Mouse (Mus musculus) limb, embryonic 11.5 days (tissue): ENCODE measurements at regions not wholly inside any gene's neighbourhood (a gene's known extent, or its start where the extent isn't known, plus 50 kb on each side); places are given as distances from the start of the nearest gene placed in this dataset.

Experiments used
- ATAC-seq: fragments of 200-750 bp; cut with Nextera tagmentation; 2 replicates; pipeline ENCODE4 v1.8.0; 2017; ENCODE audit warnings: low read depth; ENCODE audit not compliant: insufficient number of reproducible peaks, low FRiP score, low TSS enrichment
- DNase-seq: peaks from one replicate; pipeline ENCODE4 v3.0.0-alpha.2; 2015; ENCODE audit warnings: low spot score
- H3K27ac ChIP-seq: fragments of 300-500 bp; sonication (generic); replicated peaks from 2 replicates; pipeline ENCODE4 v1.5.1; 2014; ENCODE audit warnings: low read depth, mild to moderate bottlenecking, low read length
- H3K27me3 ChIP-seq: fragments of 300-500 bp; sonication (generic); 2 replicates; pipeline ENCODE4 v1.6.1; 2014; ENCODE audit warnings: mild to moderate bottlenecking, low read length, mixed read lengths; ENCODE audit not compliant: control insufficient read depth, insufficient read depth
- H3K36me3 ChIP-seq: fragments of 300-500 bp; sonication (generic); 2 replicates; pipeline ENCODE4 v1.6.1; 2014; ENCODE audit warnings: mild to moderate bottlenecking, low read length, moderate library complexity, mixed read lengths; ENCODE audit not compliant: control insufficient read depth, insufficient read depth
- H3K4me1 ChIP-seq: fragments of 300-500 bp; sonication (generic); 2 replicates; pipeline ENCODE4 v1.6.1; 2014; ENCODE audit warnings: low read length, mixed read lengths; ENCODE audit not compliant: control insufficient read depth, insufficient read depth
- H3K4me2 ChIP-seq: fragments of 300-500 bp; sonication (generic); 2 replicates; pipeline ENCODE4 v1.6.1; 2014; ENCODE audit warnings: low read depth, mild to moderate bottlenecking, moderate library complexity; ENCODE audit not compliant: severe bottlenecking
- H3K4me3 ChIP-seq: fragments of 300-500 bp; sonication (generic); 2 replicates; pipeline ENCODE4 v1.5.1; 2014; ENCODE audit warnings: low read depth, low read length
- H3K9ac ChIP-seq: fragments of 300-500 bp; sonication (generic); 2 replicates; pipeline ENCODE4 v1.6.1; 2014; ENCODE audit warnings: mild to moderate bottlenecking, low read length
- H3K9me3 ChIP-seq: fragments of 300-500 bp; sonication (generic); 2 replicates; pipeline ENCODE4 v1.6.1; 2016; ENCODE audit warnings: low read length; ENCODE audit not compliant: control insufficient read depth
- WGBS: fragments of 180-500 bp; shearing (Covaris S2); extraction: QIAGEN DNeasy Blood & Tissue Kit; methylation state at CpG from one replicate; pipeline ENCODE4 v1.1.7; 2014; 5-methylcytosine and 5-hydroxymethylcytosine counted together

- Histone ChIP-seq H3K9me3 (no peaks in the 10 kb centered on the region), H3K4me3 (no peak overlapping the region), H3K27me3 (no peaks in the 10 kb centered on the region), H3K4me2 (no peak overlapping the region), H3K4me1 (no peaks in the 10 kb centered on the region), H3K9ac (no peak overlapping the region), H3K27ac (no peak overlapping the region), H3K36me3 (no peaks in the 10 kb centered on the region)
- no peak for ATAC-seq
- 58% methylated on average over 8 of the region's 8 CpGs for WGBS
- DNase-seq = no peak
Measured at GRCm38 (mm10) chr10:100199090-100199690, 136.3 kb upstream of the Gm4301 start.

GRCm38 (mm10) chr10:100200431-100200830, 135.0 kb upstream of the Gm4301 start:
- ATAC-seq (no peak), DNase-seq (no peak)
- Histone ChIP-seq H3K4me3 (no peak overlapping the region), H3K4me2 (no peak overlapping the region), H3K27me3 (no peaks in the 10 kb centered on the region), H3K4me1 (no peaks in the 10 kb centered on the region), H3K27ac (no peak overlapping the region), H3K36me3 (no peaks in the 10 kb centered on the region), H3K9me3 (no peaks in the 10 kb centered on the region), H3K9ac (no peak overlapping the region)
- 38% methylated on average over 8 of the region's 8 CpGs for WGBS

GRCm38 (mm10) chr10:100206617-100207530, 128.6 kb upstream of the Gm4301 start:
- H3K4me1 ChIP-seq = no peaks in the 10 kb centered on the region
- no peaks in the 10 kb centered on the region for H3K27me3 ChIP-seq
- DNase-seq = no peak
- no peaks in the 10 kb centered on the region for H3K36me3 ChIP-seq
- H3K9ac ChIP-seq = no peak overlapping the region
- no peak overlapping the region for H3K27ac ChIP-seq
- no peak overlapping the region for H3K4me3 ChIP-seq
- WGBS = 80% methylated on average over 10 of the region's 10 CpGs
- no peaks in the 10 kb centered on the region for H3K9me3 ChIP-seq
- no peak for ATAC-seq
- no peak overlapping the region for H3K4me2 ChIP-seq

- H3K36me3 ChIP-seq = no peaks in the 10 kb centered on the region
- H3K27me3 ChIP-seq = no peaks in the 10 kb centered on the region
- no peak overlapping the region for H3K4me3 ChIP-seq
- DNase-seq = no peak
- H3K4me2 ChIP-seq = no peak overlapping the region
- H3K9me3 ChIP-seq = no peaks in the 10 kb centered on the region
- no peak overlapping the region for H3K9ac ChIP-seq
- no peak overlapping the region for H3K27ac ChIP-seq
- H3K4me1 ChIP-seq = no peaks in the 10 kb centered on the region
- WGBS = 55% methylated on average over 7 of the region's 7 CpGs
- ATAC-seq = no peak
Measured at GRCm38 (mm10) chr10:100210684-100211083, 124.8 kb upstream of the Gm4301 start.

GRCm38 (mm10) chr10:100224459-100225097, 110.9 kb upstream of the Gm4301 start:
- Histone ChIP-seq H3K36me3 (no peaks in the 10 kb centered on the region), H3K4me3 (no peak overlapping the region), H3K4me1 (no peaks in the 10 kb centered on the region), H3K9ac (no peak overlapping the region), H3K4me2 (no peak overlapping the region), H3K27me3 (no peaks in the 10 kb centered on the region), H3K9me3 (no peaks in the 10 kb centered on the region), H3K27ac (no peak overlapping the region)
- DNase-seq (no peak), ATAC-seq (no peak)
- WGBS = 59% methylated on average over 3 of the region's 3 CpGs

GRCm38 (mm10) chr10:100259235-100259900, 76.1 kb upstream of the Gm4301 start:
- ATAC-seq (no peak), DNase-seq (no peak)
- 59% methylated on average over 4 of the region's 4 CpGs for WGBS
- H3K4me1 ChIP-seq = no peaks in the 10 kb centered on the region
- H3K9ac ChIP-seq = no peak overlapping the region
- H3K36me3 ChIP-seq = no peaks in the 10 kb centered on the region
- no peak overlapping the region for H3K27ac ChIP-seq
- H3K4me2 ChIP-seq = no peak overlapping the region
- H3K4me3 ChIP-seq = no peak overlapping the region
- H3K9me3 ChIP-seq = no peaks in the 10 kb centered on the region
- H3K27me3 ChIP-seq = no peaks in the 10 kb centered on the region

GRCm38 (mm10) chr10:100263447-100263846, 72.0 kb upstream of the Gm4301 start:
- Histone ChIP-seq H3K4me3 (no peak overlapping the region), H3K4me2 (no peak overlapping the region), H3K9me3 (no peaks in the 10 kb centered on the region), H3K27me3 (no peaks in the 10 kb centered on the region), H3K4me1 (no peaks in the 10 kb centered on the region), H3K9ac (no peak overlapping the region), H3K27ac (no peak overlapping the region), H3K36me3 (no peaks in the 10 kb centered on the region)
- DNase-seq = no peak
- ATAC-seq = no peak
- 75% methylated on average over 2 of the region's 2 CpGs for WGBS

- Histone ChIP-seq H3K4me3 (no peak overlapping the region), H3K9me3 (no peaks in the 10 kb centered on the region), H3K4me2 (no peak overlapping the region), H3K27me3 (no peaks in the 10 kb centered on the region), H3K4me1 (no peaks in the 10 kb centered on the region), H3K36me3 (no peaks in the 10 kb centered on the region), H3K27ac (no peak overlapping the region), H3K9ac (no peak overlapping the region)
- 5% methylated on average over 2 of the region's 2 CpGs for WGBS
- ATAC-seq = no peak
- DNase-seq = no peak
Measured at GRCm38 (mm10) chr10:100264066-100264465, 71.4 kb upstream of the Gm4301 start.
